Mouse (Mus musculus) spleen, adult 12 weeks (tissue): ENCODE results near the gene Rbm25.

Experiments
- DNase-seq: peaks from one replicate; pipeline ENCODE4 v3.0.0; 2022; ENCODE audit warnings: low spot score

The Rbm25 gene

DNA sequence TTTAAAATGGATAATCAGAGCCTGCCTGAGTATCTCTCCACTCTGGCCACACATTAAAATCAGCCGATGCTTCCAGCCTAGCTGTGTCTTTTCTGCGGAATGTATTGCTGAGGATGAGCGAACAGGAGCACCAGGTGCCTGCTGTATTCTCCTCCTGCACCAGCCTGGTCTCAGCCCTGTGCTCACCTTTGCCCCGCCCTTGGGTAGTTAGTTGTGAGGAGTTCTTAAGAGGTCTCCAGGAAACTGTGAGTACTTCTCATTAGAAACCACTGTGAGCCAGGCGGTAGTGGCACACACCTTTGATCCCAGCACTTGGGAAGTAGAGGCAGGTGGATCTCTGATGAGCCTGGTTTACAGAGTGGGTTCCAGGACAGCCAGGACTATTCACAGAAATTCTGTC lies 101.2 kb downstream of the Rbm25 start:
- no peak for DNase-seq
